Mouse (Mus musculus): ENCODE measurements around the gene 4933405L10Rik.
A peak's percentile ranks its signal among the peaks of the same experiment; 100 is the strongest.

The 4933405L10Rik gene

GRCm38 (mm10) chr8:105707498-105708403 lies at the start of gene 4933405L10Rik, which contains the start of gene Enkd1:
4933405L10Rik (plus strand) TSS chr8:105707655.
Enkd1 (minus strand) TSS chr8:105708210.
- DNase-seq (ENCODE audit: inconsistent age in 2 of 2, low spot score in 1 of 2), result peak; percentile 88 to 97

- DNase-seq (ENCODE audit: inconsistent age in 2 of 2, low spot score in 1 of 2), result peak in 1 of 2 experiments; percentile 58
These were observed 46.3 kb upstream of the 4933405L10Rik start for GRCm38 (mm10) chr8:105661167-105661566.

DNA sequence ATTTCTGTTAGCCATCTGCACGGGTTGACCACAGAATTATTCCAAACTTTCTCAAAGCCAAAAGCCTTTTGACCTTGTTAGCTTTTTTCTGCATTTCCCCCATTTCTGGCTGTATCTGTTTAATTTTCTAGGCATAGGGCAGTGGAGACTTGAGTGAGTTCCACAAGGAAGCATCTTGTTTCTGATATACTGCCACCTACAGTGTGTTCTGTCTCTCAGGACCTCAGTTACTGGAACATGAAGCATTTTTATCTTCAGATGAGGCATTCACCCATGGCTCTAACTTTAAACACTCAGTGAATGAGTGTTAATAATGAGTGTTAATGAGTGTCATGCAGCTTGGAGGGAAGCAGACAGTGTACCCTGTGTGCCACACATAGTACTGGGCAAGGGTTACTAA lies 29.6 kb upstream of the 4933405L10Rik start:
- no peak for DNase-seq (ENCODE audit: inconsistent age in 2 of 2, low spot score in 1 of 2)

- DNase-seq (ENCODE audit: inconsistent age in 2 of 2, low spot score in 1 of 2), result no peak
These were observed 22.1 kb upstream of the 4933405L10Rik start for GRCm38 (mm10) chr8:105685325-105685724.

DNA sequence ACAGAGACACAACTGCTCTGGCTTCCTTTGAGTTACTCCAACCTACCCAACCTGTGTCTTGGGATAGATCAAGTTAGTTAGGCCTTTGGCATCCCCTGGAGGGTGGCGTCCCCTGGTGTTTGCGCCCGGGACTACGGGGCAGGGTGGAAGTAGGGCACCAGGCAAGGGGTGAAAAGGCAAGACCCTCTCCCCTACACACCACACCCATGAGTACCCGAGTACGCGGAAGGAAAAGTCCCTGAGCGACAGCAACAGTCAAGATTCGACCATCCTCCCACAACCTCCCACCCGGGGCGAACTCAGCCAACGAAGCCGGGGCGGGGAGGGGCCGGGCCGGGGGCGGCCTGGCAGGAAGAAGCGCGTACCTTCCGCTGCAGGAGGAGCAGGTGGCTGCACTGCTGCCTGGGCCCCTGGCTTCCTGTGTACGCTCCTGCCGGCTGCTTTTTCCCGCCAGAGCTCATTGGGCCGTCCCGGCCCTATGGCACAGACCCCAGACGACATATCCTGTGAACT lies 21.6 kb upstream of the 4933405L10Rik start, which contains the start of gene Carmil2:
Gene Carmil2, plus strand, starts transcription at position 479 of the 513 bp plus-strand sequence.
- DNase-seq (ENCODE audit: inconsistent age in 2 of 2, low spot score in 1 of 2), result peak; percentile 57 to 84

GRCm38 (mm10) chr8:105686551-105686950 lies 20.9 kb upstream of the 4933405L10Rik start:
- DNase-seq (ENCODE audit: inconsistent age in 2 of 2, low spot score in 1 of 2), result no peak

GRCm38 (mm10) chr8:105687512-105687911 lies 19.9 kb upstream of the 4933405L10Rik start:
- DNase-seq (ENCODE audit: inconsistent age in 2 of 2, low spot score in 1 of 2), result no peak

- DNase-seq (ENCODE audit: inconsistent age in 2 of 2, low spot score in 1 of 2), result no peak
These were observed 19.2 kb upstream of the 4933405L10Rik start for GRCm38 (mm10) chr8:105688242-105688752.

DNA sequence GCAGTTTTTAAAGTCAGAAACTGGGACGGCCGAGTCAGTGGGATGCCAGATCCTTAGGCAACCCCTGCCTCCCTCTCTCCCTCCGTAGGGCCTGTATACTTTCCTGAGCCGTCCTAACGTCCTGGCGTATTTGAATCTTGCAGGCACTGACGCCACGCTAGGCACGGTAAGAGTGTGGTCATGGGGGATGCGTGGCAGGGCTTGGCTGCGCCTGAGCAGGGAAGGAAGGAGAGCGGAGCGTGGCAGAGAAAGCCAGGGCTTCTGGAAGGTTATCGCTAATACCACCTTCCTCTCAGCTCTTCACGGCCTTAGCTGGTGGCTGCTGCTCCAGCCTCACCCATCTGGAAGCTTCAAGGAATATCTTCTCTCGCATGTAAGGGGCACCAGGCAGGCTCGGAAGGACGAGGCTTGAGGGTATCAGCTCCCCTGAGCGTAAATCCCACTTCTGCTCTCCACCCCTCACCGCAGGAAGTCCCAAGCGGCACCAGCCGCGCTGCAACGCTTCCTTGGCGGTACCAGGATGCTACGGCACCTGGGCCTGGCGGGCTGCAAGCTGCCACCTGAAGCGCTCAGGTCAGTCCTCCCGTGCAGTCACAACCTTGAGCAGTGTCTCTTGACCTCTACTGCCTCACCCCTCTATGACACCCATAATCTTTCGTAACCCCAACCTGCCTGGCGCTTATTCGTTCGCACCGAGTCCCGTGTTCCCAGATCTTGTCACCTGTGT lies 18.0 kb upstream of the 4933405L10Rik start:
- no peak for DNase-seq (ENCODE audit: inconsistent age in 2 of 2, low spot score in 1 of 2)

- no peak for DNase-seq (ENCODE audit: inconsistent age in 2 of 2, low spot score in 1 of 2)
These were observed 17.5 kb upstream of the 4933405L10Rik start for GRCm38 (mm10) chr8:105689983-105690360.

DNA sequence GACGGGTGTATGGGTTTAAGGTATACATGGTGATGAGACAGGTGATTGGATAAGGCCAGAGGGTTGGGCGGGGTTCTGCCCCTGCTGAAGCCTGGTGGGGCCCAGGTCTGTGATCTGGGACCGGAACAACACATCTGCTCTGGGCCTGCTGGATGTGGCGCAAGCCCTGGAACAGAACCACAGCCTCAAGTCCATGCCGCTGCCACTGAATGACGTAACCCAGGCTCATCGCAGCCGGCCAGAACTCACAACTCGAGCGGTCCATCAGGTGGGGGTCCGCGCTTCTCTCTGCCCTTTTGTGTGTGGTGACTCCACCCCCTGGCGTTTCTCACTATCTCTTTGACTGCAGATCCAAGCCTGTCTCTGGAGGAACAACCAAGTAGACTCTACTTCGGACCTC lies 16.5 kb upstream of the 4933405L10Rik start:
- no peak for DNase-seq (ENCODE audit: inconsistent age in 2 of 2, low spot score in 1 of 2)

DNA sequence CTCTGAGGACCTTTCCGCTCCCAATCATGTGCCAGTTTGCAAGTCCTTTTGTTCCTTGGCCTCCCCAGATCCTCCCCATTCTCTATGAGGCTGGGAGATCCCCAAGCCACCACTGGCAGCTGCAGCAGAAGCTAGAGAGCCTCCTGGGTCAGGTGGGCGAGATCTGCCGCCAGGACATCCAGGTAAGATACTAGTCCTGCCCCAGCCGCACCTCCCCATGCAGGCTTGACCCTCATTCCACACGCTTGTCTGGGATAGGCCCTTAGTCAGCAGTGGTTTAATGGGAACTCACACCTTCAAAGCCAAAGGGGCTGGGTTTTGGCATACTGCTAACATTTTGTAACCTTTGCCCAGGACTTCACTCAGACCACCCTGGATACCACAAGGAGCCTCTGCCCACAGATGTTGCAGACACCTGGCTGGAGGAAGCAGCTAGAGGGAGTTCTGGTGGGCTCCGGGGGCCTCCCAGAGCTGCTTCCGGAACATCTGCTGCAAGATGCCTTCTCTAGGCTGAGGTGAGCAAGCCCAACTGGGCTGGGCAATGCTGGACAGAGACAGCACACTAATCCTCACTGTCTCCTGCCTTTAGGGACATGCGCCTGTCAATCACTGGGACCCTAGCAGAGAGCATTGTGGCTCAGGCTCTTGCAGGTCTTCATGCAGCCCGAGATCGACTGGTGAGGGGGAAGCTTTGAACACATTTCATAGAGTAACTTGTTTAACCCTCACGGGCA lies 14.8 kb upstream of the 4933405L10Rik start:
- DNase-seq (ENCODE audit: inconsistent age in 2 of 2, low spot score in 1 of 2), result no peak

DNA sequence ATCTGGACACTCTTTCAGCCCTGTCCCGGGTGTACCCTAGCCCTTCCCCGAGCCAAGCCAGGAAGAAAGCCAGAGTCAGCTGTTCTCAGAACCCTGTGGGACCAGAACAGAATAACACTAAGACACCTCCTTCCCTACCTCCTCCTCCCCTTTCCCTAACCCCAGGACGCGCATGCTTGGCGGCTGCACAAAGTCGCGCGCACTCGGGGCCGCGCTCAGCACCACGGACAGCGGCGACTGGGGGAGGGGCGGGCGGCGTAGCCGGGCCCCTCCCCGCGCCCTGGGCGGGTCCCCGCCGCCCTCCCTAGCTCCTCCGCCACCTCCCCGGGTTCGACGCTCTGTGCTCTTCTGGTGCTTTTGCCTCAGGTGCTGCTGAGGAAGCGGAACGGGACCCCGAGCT lies 13.8 kb upstream of the 4933405L10Rik start:
- peak; percentile 67 to 88 for DNase-seq (ENCODE audit: inconsistent age in 2 of 2, low spot score in 1 of 2)

- no peak for DNase-seq (ENCODE audit: inconsistent age in 2 of 2, low spot score in 1 of 2)
These were observed 13.2 kb upstream of the 4933405L10Rik start for GRCm38 (mm10) chr8:105694051-105694799.

DNA sequence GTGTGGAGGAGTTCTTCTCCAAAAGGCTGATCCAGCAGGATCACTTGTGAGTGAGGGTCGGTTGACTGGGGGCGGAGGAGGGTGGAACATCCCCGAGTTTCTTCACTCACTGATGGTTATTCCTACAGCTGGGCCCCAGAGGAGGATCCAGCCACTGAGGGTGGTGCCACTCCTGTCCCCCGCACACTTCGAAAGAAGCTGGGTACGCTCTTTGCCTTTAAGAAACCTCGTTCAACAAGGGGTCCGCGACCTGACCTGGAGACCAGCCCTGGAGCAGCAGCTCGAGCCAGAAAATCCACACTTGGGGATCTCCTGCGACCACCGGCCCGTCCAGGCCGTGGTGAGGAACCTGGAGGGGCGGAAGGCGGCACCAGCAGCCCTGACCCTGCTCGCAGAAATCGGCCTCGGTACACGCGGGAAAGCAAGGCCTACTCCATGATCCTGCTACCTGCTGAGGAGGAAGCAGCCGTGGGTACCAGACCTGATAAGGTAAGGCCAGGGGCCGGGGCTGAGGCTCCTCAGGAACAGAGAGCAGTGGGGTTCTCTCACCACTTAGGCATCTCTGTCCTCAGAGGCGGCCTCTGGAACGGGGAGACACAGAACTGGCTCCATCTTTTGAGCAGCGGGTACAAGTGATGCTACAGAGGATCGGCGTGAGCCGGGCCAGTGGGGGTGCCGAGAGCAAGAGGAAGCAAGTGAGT lies 12.2 kb upstream of the 4933405L10Rik start:
- no peak for DNase-seq (ENCODE audit: inconsistent age in 2 of 2, low spot score in 1 of 2)

DNA sequence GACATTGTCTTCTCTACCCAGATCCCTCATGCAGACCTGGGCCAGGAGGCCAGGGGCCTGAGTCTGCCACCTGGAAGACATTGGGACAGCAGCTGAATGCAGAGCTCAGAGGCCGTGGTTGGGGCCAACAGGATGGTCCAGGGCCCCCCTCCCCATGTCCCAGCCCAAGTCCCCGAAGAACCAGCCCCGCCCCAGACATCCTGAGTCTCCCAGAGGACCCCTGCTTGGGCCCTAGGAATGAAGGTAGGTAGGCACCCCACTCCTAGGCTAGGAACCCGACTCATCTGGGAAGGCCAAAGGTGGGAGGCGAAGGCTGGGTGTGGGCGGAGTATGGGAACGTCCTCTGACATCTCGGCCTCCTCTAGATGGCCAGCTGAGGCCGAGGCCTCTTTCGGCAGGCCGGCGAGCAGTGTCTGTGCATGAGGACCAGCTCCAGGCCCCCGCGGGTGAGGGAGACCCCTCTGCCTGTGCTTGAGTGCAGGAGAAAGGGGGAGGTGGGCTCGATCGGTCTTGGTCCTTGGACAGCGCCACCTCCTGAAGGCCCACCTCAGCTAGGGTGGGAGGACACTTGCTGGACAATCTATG lies 10.2 kb upstream of the 4933405L10Rik start:
- no peak for DNase-seq (ENCODE audit: inconsistent age in 2 of 2, low spot score in 1 of 2)

DNA sequence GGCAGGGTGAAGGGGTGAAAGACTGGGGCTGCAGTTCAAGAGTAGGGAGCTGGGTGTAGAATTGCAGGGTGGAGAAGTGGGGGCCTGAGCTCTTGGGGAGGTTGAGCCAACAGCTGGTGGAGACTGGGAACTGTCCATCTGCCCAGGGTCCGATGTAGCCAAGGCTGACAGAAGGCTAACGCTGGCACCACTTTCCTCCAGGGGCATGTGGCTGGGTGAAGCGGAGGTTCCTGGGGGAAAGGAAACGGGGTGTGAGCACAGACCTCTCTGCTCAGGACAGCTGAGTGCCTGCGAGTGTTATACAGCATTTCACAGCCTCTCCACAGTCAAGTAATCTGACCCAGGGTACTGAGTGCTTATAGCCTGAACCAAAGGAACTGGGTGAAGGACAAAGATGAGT lies 8.7 kb upstream of the 4933405L10Rik start:
- no peak for DNase-seq (ENCODE audit: inconsistent age in 2 of 2, low spot score in 1 of 2)

DNA sequence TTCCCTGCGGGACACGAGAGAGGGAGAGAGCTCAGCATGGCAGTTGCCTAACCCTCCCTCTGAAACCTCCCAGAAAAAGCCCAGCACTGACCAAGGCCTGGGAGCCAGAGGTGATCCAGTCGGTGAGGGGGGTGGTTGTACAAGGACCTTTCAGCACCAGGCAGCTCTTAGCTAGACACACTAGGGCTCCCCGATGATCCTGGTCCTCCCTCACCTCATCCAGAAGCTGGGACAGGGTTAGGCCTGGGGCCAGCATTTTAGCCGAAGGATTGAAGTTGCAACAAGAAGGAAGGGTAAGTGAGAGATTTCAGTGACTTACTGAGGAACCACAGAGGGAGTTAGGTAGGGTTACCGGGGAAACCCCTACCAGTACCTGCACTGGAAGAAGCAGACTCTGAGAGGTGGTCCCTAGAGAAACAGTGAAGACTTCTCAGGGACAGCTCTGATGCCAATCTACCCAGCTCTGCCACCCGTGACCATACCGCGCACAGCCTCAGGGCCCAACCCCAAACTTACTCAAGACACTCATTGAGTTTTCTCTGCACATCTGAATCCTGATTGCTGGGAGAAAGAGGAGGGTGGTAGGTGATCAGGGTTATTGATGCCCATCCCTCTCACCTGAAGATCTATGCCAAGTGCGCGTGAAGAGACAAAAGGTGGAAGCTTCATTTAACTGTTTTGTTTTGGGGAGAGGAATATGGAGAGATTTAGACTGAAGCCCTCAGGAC lies 7.8 kb upstream of the 4933405L10Rik start:
- no peak for DNase-seq (ENCODE audit: inconsistent age in 2 of 2, low spot score in 1 of 2)
